ENCODE assay signal across 7 mouse cellular contexts in genomic region chr19:47462725-47463124, GRCm38 (mm10). TPM values are rescaled to one million over a fixed set of nuclear protein-coding genes. Genes with fewer than 3 reads are reported as not detected.
DNase-seq lines count a peak whose midpoint lies in the region; ATAC-seq and TF ChIP-seq lines count a peak whose summit lies in the region.

No protein-coding gene starts in this region.

- H3K36me3 ChIP-seq in lung, embryonic 16.5 days (ENCODE audit: control insufficient read depth, insufficient read depth, low read length): no peaks in the 10 kb centered on the region
- no peaks in the 10 kb centered on the region for H3K36me3 ChIP-seq in forebrain, postnatal 0 days (ENCODE audit: insufficient read depth)
- peaks cover 6% of the 10 kb centered on the region; the same call in 1 of the 2 replicates for H3K36me3 ChIP-seq in liver, embryonic 12.5 days

- 0 out of 2 replicates have a peak overlapping the region, but pooled peaks have one; percentile 16 for H3K27ac ChIP-seq in lung, embryonic 16.5 days (ENCODE audit: low read length)
- no peak overlapping the region for H3K27ac ChIP-seq in forebrain, postnatal 0 days (ENCODE audit: low read depth, low read length)
- no peak overlapping the region for H3K27ac ChIP-seq in liver, embryonic 12.5 days

- no peak for DNase-seq in lung, postnatal 10 days
- DNase-seq in forebrain, postnatal 0 days: no peak
- no peak for DNase-seq in adipocyte (ENCODE audit: low spot score)
- no peak for DNase-seq in left cerebral cortex, adult 11 months (ENCODE audit: low spot score)
- DNase-seq in kidney, postnatal 10 days: no peak

- 0 out of 2 replicates have a peak, but pooled peaks cover 3% of the 10 kb centered on the region for H3K9me3 ChIP-seq in lung, embryonic 16.5 days (ENCODE audit: control insufficient read depth, low read length)
- no peaks in the 10 kb centered on the region for H3K9me3 ChIP-seq in forebrain, postnatal 0 days (ENCODE audit: low read length)
- 0 out of 2 replicates have a peak, but pooled peaks cover 3% of the 10 kb centered on the region for H3K9me3 ChIP-seq in liver, embryonic 12.5 days (replicated peaks)

- no peak for TF ChIP-seq CTCF in forebrain, postnatal 0 days (IDR thresholded peaks at IDR 0.05; ENCODE audit: low read depth)

- H3K4me2 ChIP-seq in lung, embryonic 16.5 days (ENCODE audit: low read depth, low read length): peak overlapping the region; percentile 96
- H3K4me2 ChIP-seq in forebrain, postnatal 0 days (ENCODE audit: low read depth): peak overlapping the region; percentile 72
- H3K4me2 ChIP-seq in liver, embryonic 12.5 days: peak overlapping the region; percentile 96

- peaks cover 46% of the 10 kb centered on the region for H3K4me1 ChIP-seq in lung, embryonic 16.5 days (replicated peaks; ENCODE audit: control insufficient read depth, insufficient read depth, low read length)
- 0 out of 2 replicates have a peak, but pooled peaks cover 7% of the 10 kb centered on the region for H3K4me1 ChIP-seq in forebrain, postnatal 0 days (ENCODE audit: insufficient read depth)
- peaks cover 64% of the 10 kb centered on the region for H3K4me1 ChIP-seq in liver, embryonic 12.5 days

- H3K27me3 ChIP-seq in lung, embryonic 16.5 days (ENCODE audit: control insufficient read depth, insufficient read depth, low read depth, low read length): no peaks in the 10 kb centered on the region
- no peaks in the 10 kb centered on the region for H3K27me3 ChIP-seq in forebrain, postnatal 0 days (ENCODE audit: insufficient read depth, low read length)
- H3K27me3 ChIP-seq in liver, embryonic 12.5 days (replicated peaks): peaks cover 38% of the 10 kb centered on the region

- no peak for ATAC-seq in lung, embryonic 16.5 days (ENCODE audit: low read depth)
- no peak for ATAC-seq in forebrain, postnatal 0 days
- ATAC-seq in liver, embryonic 12.5 days: no peak

- WGBS in lung, embryonic 16.5 days: 8% methylated on average over 6 of the region's 6 CpGs
- WGBS in forebrain, postnatal 0 days: 12% methylated on average over 6 of the region's 6 CpGs
- WGBS in liver, embryonic 12.5 days (ENCODE audit: insufficient replicate concordance): 61% methylated on average over 6 of the region's 6 CpGs

- peak overlapping the region; percentile 82 for H3K9ac ChIP-seq in lung, embryonic 16.5 days (ENCODE audit: low read length)
- no peak overlapping the region for H3K9ac ChIP-seq in forebrain, postnatal 0 days
- no peak overlapping the region; the same call in 1 of the 2 replicates for H3K9ac ChIP-seq in liver, embryonic 12.5 days

- peak overlapping the region; percentile 67 for H3K4me3 ChIP-seq in lung, embryonic 16.5 days (ENCODE audit: low read length)
- H3K4me3 ChIP-seq in forebrain, postnatal 0 days (ENCODE audit: low read depth, low read length): peak overlapping the region; percentile 85; the same call in 1 of the 2 replicates
- H3K4me3 ChIP-seq in liver, embryonic 12.5 days: peak overlapping the region; percentile 71

RNA-seq across cellular contexts. Expression of gene Sh3pxd2a, which starts 1.5 kb away (rescaled TPM):
- 6.1 and 6.6 TPM in 2 replicates for polyA plus RNA-seq in lung, embryonic 16.5 days (2015; fragmentation: Nextera tagmentation; extraction: Ambion mirVana)
- total RNA-seq in forebrain, postnatal 0 days (2014; rRNA removed): 16.1 and 20.8 TPM in 2 replicates
- polyA plus RNA-seq in forebrain, postnatal 0 days (2015; fragmentation: Nextera tagmentation; extraction: Ambion mirVana): 0.98 and 1.2 TPM in 2 replicates
- 1.1 and 1.6 TPM in 2 replicates for polyA plus RNA-seq in liver, embryonic 12.5 days (2016; fragmentation: Nextera tagmentation; extraction: Ambion mirVana)
